In the genomic region with DNA sequence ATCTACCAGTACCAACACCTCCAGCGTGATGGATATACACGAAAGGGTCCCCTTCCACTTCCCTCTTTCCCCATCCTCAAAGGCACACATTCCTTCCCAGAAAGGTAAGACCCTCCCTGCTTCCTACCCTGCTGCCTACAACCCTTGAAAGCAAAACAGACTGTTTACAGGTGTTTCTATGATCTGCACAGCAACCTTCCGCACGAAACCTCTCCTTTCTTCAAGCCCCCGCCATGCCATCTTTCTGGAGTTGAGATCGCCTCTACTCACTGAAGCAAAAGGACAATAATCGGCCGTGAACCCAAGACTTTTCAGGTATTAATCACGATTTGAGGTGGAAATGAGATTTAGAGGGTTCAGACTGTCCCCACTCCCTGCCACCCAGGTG, we compare ENCODE assay signal across 7 mouse cellular contexts. TPM values are rescaled to one million over a fixed set of nuclear protein-coding genes. Genes with fewer than 3 reads are reported as not detected.
A peak's percentile ranks its signal among the peaks of the same experiment; 100 is the strongest.
DNase-seq lines count a peak whose midpoint lies in the region; ATAC-seq and TF ChIP-seq lines count a peak whose summit lies in the region.

No protein-coding gene starts in this region.

- no peaks in the 10 kb centered on the region for H3K4me1 ChIP-seq in lung, embryonic 14.5 days (ENCODE audit: insufficient read depth)
- H3K4me1 ChIP-seq in embryonic fibroblast, embryonic 13.5 days (ENCODE audit: control insufficient read depth, insufficient read depth, low read length), result no peaks in the 10 kb centered on the region
- H3K4me1 ChIP-seq in limb, embryonic 11.5 days (ENCODE audit: control insufficient read depth, insufficient read depth, low read length), result no peaks in the 10 kb centered on the region
- peaks cover 2% of the 10 kb centered on the region; the same call in 1 of the 2 replicates for H3K4me1 ChIP-seq in small intestine, adult 2 months (ENCODE audit: control insufficient read depth, insufficient read depth, insufficient read length, low read length)

- TF ChIP-seq POLR2A in embryonic fibroblast, embryonic 13.5 days (IDR thresholded peaks at IDR 0.05; ENCODE audit: low read depth, low read length), result no peak
- no peak for TF ChIP-seq POLR2A in small intestine, adult 2 months (IDR thresholded peaks at IDR 0.05; ENCODE audit: low read depth, low read length)

- no peaks in the 10 kb centered on the region for H3K9me3 ChIP-seq in lung, embryonic 14.5 days (ENCODE audit: low read depth, low read length)
- no peaks in the 10 kb centered on the region for H3K9me3 ChIP-seq in limb, embryonic 11.5 days (ENCODE audit: control insufficient read depth, low read length)

- no peak for TF ChIP-seq CTCF in lung, embryonic 14.5 days (IDR thresholded peaks at IDR 0.05; ENCODE audit: low read depth)
- TF ChIP-seq CTCF in embryonic fibroblast, embryonic 13.5 days (IDR thresholded peaks at IDR 0.05; ENCODE audit: borderline replicate concordance, insufficient read depth, low read length), result no peak
- no peak for TF ChIP-seq CTCF in small intestine, adult 2 months (IDR thresholded peaks at IDR 0.05; ENCODE audit: extremely low read depth, insufficient read length, insufficient replicate concordance, low read depth, low read length)

- H3K27me3 ChIP-seq in lung, embryonic 14.5 days (ENCODE audit: insufficient read depth, low read length), result no peaks in the 10 kb centered on the region
- H3K27me3 ChIP-seq in limb, embryonic 11.5 days (ENCODE audit: control insufficient read depth, insufficient read depth, low read length), result no peaks in the 10 kb centered on the region
- no peaks in the 10 kb centered on the region for H3K27me3 ChIP-seq in small intestine, adult 2 months (ENCODE audit: control insufficient read depth, insufficient read depth, low read length)

- peak overlapping the region; percentile 81 for H3K4me2 ChIP-seq in lung, embryonic 14.5 days
- peak overlapping the region; percentile 81 for H3K4me2 ChIP-seq in limb, embryonic 11.5 days (ENCODE audit: low read depth, severe bottlenecking)

- no peak overlapping the region for H3K27ac ChIP-seq in lung, embryonic 14.5 days (ENCODE audit: low read depth)
- H3K27ac ChIP-seq in embryonic fibroblast, embryonic 13.5 days (ENCODE audit: insufficient read depth, low read length), result no peak overlapping the region
- no peak overlapping the region for H3K27ac ChIP-seq in limb, embryonic 11.5 days (replicated peaks; ENCODE audit: low read depth, low read length)
- H3K27ac ChIP-seq in small intestine, adult 2 months (ENCODE audit: insufficient read depth, low read depth, low read length), result no peak overlapping the region

- peak overlapping the region; percentile 57 for H3K4me3 ChIP-seq in lung, embryonic 14.5 days (ENCODE audit: low read depth, low read length)
- peak overlapping the region; percentile 61 for H3K4me3 ChIP-seq in embryonic fibroblast, embryonic 13.5 days (ENCODE audit: insufficient read depth, low read length)
- peak overlapping the region; percentile 36 for H3K4me3 ChIP-seq in limb, embryonic 11.5 days (ENCODE audit: low read depth, low read length)
- peak overlapping the region; percentile 72; the same call in 1 of the 2 replicates for H3K4me3 ChIP-seq in small intestine, adult 2 months (ENCODE audit: low read depth, low read length)

- 55% methylated on average over 9 of the region's 9 CpGs for WGBS in lung, embryonic 14.5 days
- 57% methylated on average over 9 of the region's 9 CpGs for WGBS in limb, embryonic 11.5 days
- 39% methylated on average over 9 of the region's 9 CpGs for WGBS in small intestine, adult 2 months

- no peak for DNase-seq in lung, embryonic 14.5 days
- DNase-seq in lung, postnatal 36 days, result no peak
- DNase-seq in limb, embryonic 11.5 days (ENCODE audit: low spot score), result no peak
- DNase-seq in left cerebral cortex, adult 9 months (ENCODE audit: low spot score in 2 of 2), result no peak
- DNase-seq in urinary bladder, adult 2 months (ENCODE audit: low spot score), result no peak

- H3K9ac ChIP-seq in lung, embryonic 14.5 days, result peak overlapping the region; percentile 65
- H3K9ac ChIP-seq in limb, embryonic 11.5 days (ENCODE audit: low read length), result peak overlapping the region; percentile 1

- ATAC-seq in lung, embryonic 14.5 days (ENCODE audit: insufficient read depth), result no peak
- ATAC-seq in limb, embryonic 11.5 days (ENCODE audit: insufficient number of reproducible peaks, low FRiP score, low TSS enrichment, low read depth), result no peak

- H3K36me3 ChIP-seq in lung, embryonic 14.5 days (ENCODE audit: insufficient read depth), result 0 out of 2 replicates have a peak, but pooled peaks cover 12% of the 10 kb centered on the region
- no peaks in the 10 kb centered on the region; the same call in 1 of the 2 replicates for H3K36me3 ChIP-seq in limb, embryonic 11.5 days (ENCODE audit: control insufficient read depth, insufficient read depth, low read length)
- no peaks in the 10 kb centered on the region for H3K36me3 ChIP-seq in small intestine, adult 2 months (ENCODE audit: control insufficient read depth, insufficient read depth, low read length)

RNA-seq across cellular contexts. Expression of gene Zfp940, which starts 0.6 kb away (rescaled TPM):
- polyA plus RNA-seq in lung, embryonic 14.5 days (2014; fragmentation: Nextera tagmentation; extraction: Ambion mirVana), result 6.0 and 7.2 TPM in 2 replicates
- 3.9 and 5.2 TPM in 2 replicates for polyA plus RNA-seq in embryonic fibroblast, embryonic 13.5 days (2011; ENCODE audit: insufficient read length, low read depth, missing spikeins)
- polyA plus RNA-seq in limb, embryonic 11.5 days (2014; fragmentation: Nextera tagmentation; extraction: Ambion mirVana), result 9.8 TPM in 2 replicates
- 0.05 and 0.06 TPM in 2 replicates for polyA plus RNA-seq in small intestine, adult 2 months (2012; rRNA removed)
- polyA plus RNA-seq in urinary bladder, adult 2 months (2012; rRNA removed), result 1.1 and 1.4 TPM in 2 replicates

RNA-seq across cellular contexts. Expression of gene Zfp420, which starts 7.0 kb away (rescaled TPM):
- 6.5 and 8.6 TPM in 2 replicates for polyA plus RNA-seq in lung, embryonic 14.5 days (2014; fragmentation: Nextera tagmentation; extraction: Ambion mirVana)
- polyA plus RNA-seq in embryonic fibroblast, embryonic 13.5 days (2011; ENCODE audit: insufficient read length, low read depth, missing spikeins), result 5.8 and 7.3 TPM in 2 replicates
- polyA plus RNA-seq in limb, embryonic 11.5 days (2014; fragmentation: Nextera tagmentation; extraction: Ambion mirVana), result 10.0 and 12.5 TPM in 2 replicates
- 0.13 and 0.18 TPM in 2 replicates for polyA plus RNA-seq in small intestine, adult 2 months (2012; rRNA removed)
- polyA plus RNA-seq in urinary bladder, adult 2 months (2012; rRNA removed), result 7.0 and 8.1 TPM in 2 replicates

RNA-seq across cellular contexts. Expression of gene Zfp790, which starts 36.9 kb away (rescaled TPM):
- polyA plus RNA-seq in lung, embryonic 14.5 days (2014; fragmentation: Nextera tagmentation; extraction: Ambion mirVana), result 13.5 and 14.0 TPM in 2 replicates
- 12.0 and 14.3 TPM in 2 replicates for polyA plus RNA-seq in embryonic fibroblast, embryonic 13.5 days (2011; ENCODE audit: insufficient read length, low read depth, missing spikeins)
- polyA plus RNA-seq in limb, embryonic 11.5 days (2014; fragmentation: Nextera tagmentation; extraction: Ambion mirVana), result 17.1 and 19.5 TPM in 2 replicates
- polyA plus RNA-seq in small intestine, adult 2 months (2012; rRNA removed), result 0.43 and 0.86 TPM in 2 replicates
- 8.8 and 9.2 TPM in 2 replicates for polyA plus RNA-seq in urinary bladder, adult 2 months (2012; rRNA removed)

RNA-seq across cellular contexts. Expression of gene Zfp27, which starts 53.5 kb away (rescaled TPM):
- polyA plus RNA-seq in lung, embryonic 14.5 days (2014; fragmentation: Nextera tagmentation; extraction: Ambion mirVana), result 11.3 and 12.6 TPM in 2 replicates
- 11.0 and 12.5 TPM in 2 replicates for polyA plus RNA-seq in embryonic fibroblast, embryonic 13.5 days (2011; ENCODE audit: insufficient read length, low read depth, missing spikeins)
- polyA plus RNA-seq in limb, embryonic 11.5 days (2014; fragmentation: Nextera tagmentation; extraction: Ambion mirVana), result 12.6 and 13.5 TPM in 2 replicates
- polyA plus RNA-seq in small intestine, adult 2 months (2012; rRNA removed), result 0.69 and 0.81 TPM in 2 replicates
- polyA plus RNA-seq in urinary bladder, adult 2 months (2012; rRNA removed), result 6.0 and 6.8 TPM in 2 replicates

RNA-seq across cellular contexts. Expression of gene Zfp383, which starts 55.2 kb away (rescaled TPM):
- 4.6 and 5.7 TPM in 2 replicates for polyA plus RNA-seq in lung, embryonic 14.5 days (2014; fragmentation: Nextera tagmentation; extraction: Ambion mirVana)
- polyA plus RNA-seq in embryonic fibroblast, embryonic 13.5 days (2011; ENCODE audit: insufficient read length, low read depth, missing spikeins), result 6.5 and 11.6 TPM in 2 replicates
- 7.6 and 9.0 TPM in 2 replicates for polyA plus RNA-seq in limb, embryonic 11.5 days (2014; fragmentation: Nextera tagmentation; extraction: Ambion mirVana)
- 0.04 and 0.14 TPM in 2 replicates for polyA plus RNA-seq in small intestine, adult 2 months (2012; rRNA removed)
- 7.5 and 8.1 TPM in 2 replicates for polyA plus RNA-seq in urinary bladder, adult 2 months (2012; rRNA removed)
